Mouse (Mus musculus) kidney, embryonic 15.5 days (tissue): ENCODE data around the gene Pold1. TPM values are rescaled to one million over a fixed set of nuclear protein-coding genes. Genes with fewer than 3 reads are reported as not detected.

Experiments used
- ATAC-seq: fragments of 200-750 bp; cut with Nextera tagmentation; replicated peaks from 2 replicates; pipeline ENCODE4 v1.8.0; 2017; ENCODE audit warnings: moderate TSS enrichment; ENCODE audit not compliant: low FRiP score
- H3K27ac ChIP-seq: fragments of 300-500 bp; sonication (generic); 2 replicates; pipeline ENCODE4 v1.5.1; 2015; ENCODE audit warnings: mild to moderate bottlenecking, inconsistent platforms
- H3K27me3 ChIP-seq: fragments of 300-500 bp; sonication (generic); 2 replicates; pipeline ENCODE4 v1.6.1; 2015; ENCODE audit warnings: inconsistent platforms
- H3K36me3 ChIP-seq: fragments of 300-500 bp; sonication (generic); 2 replicates; pipeline ENCODE4 v1.6.1; 2015; ENCODE audit warnings: inconsistent platforms
- H3K4me1 ChIP-seq: fragments of 300-500 bp; sonication (generic); 2 replicates; pipeline ENCODE4 v1.6.1; 2015; ENCODE audit warnings: inconsistent platforms
- H3K4me2 ChIP-seq: fragments of 300-500 bp; sonication (generic); 2 replicates; pipeline ENCODE4 v1.6.1; 2015; ENCODE audit warnings: moderate library complexity, mild to moderate bottlenecking, inconsistent platforms
- H3K4me3 ChIP-seq: fragments of 300-500 bp; sonication (generic); replicated peaks from 2 replicates; pipeline ENCODE4 v1.5.1; 2015; ENCODE audit warnings: mild to moderate bottlenecking, inconsistent platforms
- H3K9ac ChIP-seq: fragments of 300-500 bp; sonication (generic); 2 replicates; pipeline ENCODE4 v1.6.1; 2015; ENCODE audit warnings: mild to moderate bottlenecking, inconsistent platforms
- H3K9me3 ChIP-seq: fragments of 300-500 bp; sonication (generic); replicated peaks from 2 replicates; pipeline ENCODE4 v1.6.1; 2016; ENCODE audit warnings: inconsistent platforms
- WGBS: fragments of 180-500 bp; shearing (Covaris S2); methylation state at CpG from one replicate; pipeline ENCODE4 v1.1.7; 2015; ENCODE audit warnings: mixed read lengths; 5-methylcytosine and 5-hydroxymethylcytosine counted together
- polyA plus RNA-seq: library from polyadenylated mRNA; unstranded; fragments of >200 nt; fragmentation: Nextera tagmentation; extraction: Ambion mirVana; gene quantifications from 2 replicates; pipeline ENCODE4 v1.2.1, GENCODE M21; 2015

Gene Pold1
- polyA plus RNA-seq, 1 experiment from 2014 or later: 101 TPM

- Histone ChIP-seq H3K9me3 (no peaks in the 10 kb centered on the region), H3K27me3 (peaks cover 22% of the 10 kb centered on the region), H3K36me3 (no peaks in the 10 kb centered on the region), H3K27ac (no peak overlapping the region), H3K9ac (no peak overlapping the region), H3K4me2 (no peak overlapping the region), H3K4me3 (no peak overlapping the region), H3K4me1 (no peaks in the 10 kb centered on the region)
- ATAC-seq: no peak
These were observed 41.2 kb downstream of the Pold1 start for GRCm38 (mm10) chr7:44507491-44507890.

DNA sequence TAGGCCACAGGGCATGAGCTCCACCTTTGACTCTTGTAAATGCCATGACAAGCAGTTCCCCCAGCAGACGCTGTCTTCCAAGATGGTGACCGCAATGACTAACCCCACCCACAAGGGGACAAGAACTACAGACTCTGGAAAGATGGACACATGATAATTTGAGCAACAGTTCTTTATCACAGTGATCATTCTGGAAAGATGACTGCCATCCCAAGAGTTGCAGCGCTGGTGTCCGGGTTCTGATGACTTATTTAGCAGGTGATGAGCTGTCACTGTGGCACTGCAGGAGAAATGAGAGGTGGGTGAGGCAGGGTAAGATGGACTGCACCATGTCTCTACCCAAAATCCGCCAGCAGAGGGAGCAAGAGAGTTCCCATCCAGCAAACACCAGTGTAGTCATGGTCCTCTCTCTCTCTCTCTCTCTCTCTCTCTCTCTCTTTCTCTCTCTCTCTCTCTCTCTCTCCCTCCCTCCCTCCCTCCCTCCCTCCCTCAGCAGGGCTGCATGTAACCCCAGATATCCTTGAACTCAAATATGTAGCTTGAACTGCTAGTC is 47.0 kb downstream of the Pold1 start:
- Histone ChIP-seq H3K27me3 (peaks cover 5% of the 10 kb centered on the region; the same call in 1 of the 2 replicates), H3K4me3 (no peak overlapping the region), H3K27ac (no peak overlapping the region), H3K9ac (no peak overlapping the region), H3K36me3 (no peaks in the 10 kb centered on the region), H3K4me2 (no peak overlapping the region), H3K9me3 (no peaks in the 10 kb centered on the region), H3K4me1 (peaks cover 8% of the 10 kb centered on the region; the same call in 1 of the 2 replicates)
- ATAC-seq: no peak
- WGBS: 36% methylated on average over 5 of the region's 5 CpGs

GRCm38 (mm10) chr7:44500046-44500445 is 48.6 kb downstream of the Pold1 start:
- no peak overlapping the region for H3K27ac ChIP-seq
- ATAC-seq: no peak
- 57% methylated on average over 20 of the region's 20 CpGs for WGBS
- H3K9me3 ChIP-seq: no peaks in the 10 kb centered on the region
- no peak overlapping the region for H3K9ac ChIP-seq
- no peak overlapping the region for H3K4me2 ChIP-seq
- no peak overlapping the region for H3K4me3 ChIP-seq
- peaks cover 17% of the 10 kb centered on the region for H3K4me1 ChIP-seq
- peaks cover 5% of the 10 kb centered on the region; the same call in 1 of the 2 replicates for H3K27me3 ChIP-seq
- H3K36me3 ChIP-seq: no peaks in the 10 kb centered on the region

DNA sequence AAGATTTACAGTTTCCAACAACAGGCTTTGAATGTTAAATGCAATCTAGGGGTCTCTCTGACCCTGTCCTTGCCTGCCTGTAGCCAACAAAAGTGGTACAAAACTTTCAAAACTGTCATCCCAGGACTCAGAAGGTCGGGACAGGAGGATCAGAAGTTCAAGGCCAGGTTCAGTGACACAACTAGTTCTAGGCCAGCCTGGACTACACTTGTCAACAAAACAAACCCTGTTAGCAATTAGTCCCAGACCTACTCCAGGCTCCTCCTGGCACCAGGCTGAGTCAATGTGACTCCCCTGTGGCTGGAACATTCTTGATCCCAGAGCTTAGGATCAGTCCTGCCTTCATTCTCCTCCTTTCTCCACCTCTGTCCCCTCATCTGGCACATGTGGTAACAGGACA is 49.7 kb downstream of the Pold1 start:
- 76% methylated on average over 1 of the region's 1 CpGs for WGBS
- peaks cover 22% of the 10 kb centered on the region for H3K4me1 ChIP-seq
- no peak overlapping the region for H3K4me3 ChIP-seq
- peaks cover 5% of the 10 kb centered on the region; the same call in 1 of the 2 replicates for H3K27me3 ChIP-seq
- H3K27ac ChIP-seq: no peak overlapping the region
- H3K9me3 ChIP-seq: no peaks in the 10 kb centered on the region
- H3K9ac ChIP-seq: no peak overlapping the region
- H3K4me2 ChIP-seq: no peak overlapping the region
- H3K36me3 ChIP-seq: peaks cover 8% of the 10 kb centered on the region
- no peak for ATAC-seq

DNA sequence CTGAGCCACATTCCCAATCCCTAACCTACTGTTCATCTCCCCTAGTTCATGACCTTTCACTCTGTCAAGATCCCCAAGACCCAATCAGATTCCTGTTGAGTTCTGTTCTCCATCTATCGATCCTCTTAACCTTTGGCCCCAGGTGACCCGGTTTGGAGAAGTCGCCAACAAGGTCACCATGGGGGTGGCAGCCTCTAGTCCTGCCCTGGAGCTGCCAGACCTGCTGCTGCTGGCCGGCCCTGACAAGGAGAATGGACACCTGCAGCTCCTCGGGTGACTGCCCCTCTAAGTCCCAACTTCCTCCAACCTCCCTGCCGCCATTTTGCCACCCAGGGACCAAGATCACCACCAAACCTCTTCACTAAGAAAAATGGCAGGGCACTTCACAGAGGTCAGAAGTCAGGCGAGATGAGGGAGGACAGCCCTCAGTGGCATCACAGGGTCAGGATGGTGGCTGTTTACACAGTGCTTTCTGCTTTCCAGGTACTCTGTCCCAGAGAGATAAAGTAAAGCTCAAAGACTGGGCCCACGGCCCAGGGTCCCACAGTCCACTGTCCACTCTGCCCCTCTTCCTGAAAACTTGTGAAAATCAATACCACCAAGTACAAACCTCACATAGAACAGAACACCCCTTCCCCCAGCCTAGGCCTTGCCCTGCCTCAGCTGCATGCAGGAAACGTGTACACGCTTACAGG is 51.1 kb downstream of the Pold1 start:
- H3K27ac ChIP-seq: no peak overlapping the region
- peak overlapping the region; percentile 95 for H3K4me2 ChIP-seq
- peak overlapping the region; percentile 81 for H3K4me3 ChIP-seq
- peaks cover 5% of the 10 kb centered on the region; the same call in 1 of the 2 replicates for H3K27me3 ChIP-seq
- no peak for ATAC-seq
- 85% methylated on average over 10 of the region's 10 CpGs for WGBS
- no peaks in the 10 kb centered on the region for H3K9me3 ChIP-seq
- H3K4me1 ChIP-seq: peaks cover 22% of the 10 kb centered on the region
- H3K9ac ChIP-seq: no peak overlapping the region
- H3K36me3 ChIP-seq: peaks cover 17% of the 10 kb centered on the region

- no peak; the same call in 1 of the 2 replicates for ATAC-seq
- H3K4me1 ChIP-seq: peaks cover 22% of the 10 kb centered on the region
These were observed 51.9 kb downstream of the Pold1 start for GRCm38 (mm10) chr7:44496771-44497109.

GRCm38 (mm10) chr7:44495992-44496770 is 52.5 kb downstream of the Pold1 start, which contains the start of the genes Emc10 and Fam71e1:
Gene Emc10, minus strand, starts transcription at chr7:44496529.
Gene Fam71e1, plus strand, starts transcription at chr7:44496581.
- H3K27ac ChIP-seq: peak within 1 kb of the TSS; percentile 98
- no peaks in the 10 kb centered on the region for H3K9me3 ChIP-seq
- peaks cover 30% of the 10 kb centered on the region for H3K36me3 ChIP-seq
- H3K4me1 ChIP-seq: peaks cover 22% of the 10 kb centered on the region
- H3K27me3 ChIP-seq: peaks cover 5% of the 10 kb centered on the region; the same call in 1 of the 2 replicates
- ATAC-seq: peak; percentile 97
- H3K4me2 ChIP-seq: peak within 1 kb of the TSS; percentile 95
- peak within 1 kb of the TSS; percentile 81 for H3K4me3 ChIP-seq
- WGBS: 1% methylated on average over 58 of the region's 58 CpGs
- H3K9ac ChIP-seq: peak within 1 kb of the TSS; percentile 86

More at GRCm38 (mm10) chr7:44496771-44497109, 51.9 kb downstream of the Pold1 start:
- Histone ChIP-seq H3K27ac (peak overlapping the region; percentile 98), H3K4me2 (peak overlapping the region; percentile 95), H3K9ac (peak overlapping the region; percentile 86), H3K36me3 (peaks cover 25% of the 10 kb centered on the region), H3K27me3 (peaks cover 5% of the 10 kb centered on the region; the same call in 1 of the 2 replicates), H3K4me3 (peak overlapping the region; percentile 81), H3K9me3 (no peaks in the 10 kb centered on the region)
- WGBS: 2% methylated on average over 20 of the region's 26 CpGs

DNA sequence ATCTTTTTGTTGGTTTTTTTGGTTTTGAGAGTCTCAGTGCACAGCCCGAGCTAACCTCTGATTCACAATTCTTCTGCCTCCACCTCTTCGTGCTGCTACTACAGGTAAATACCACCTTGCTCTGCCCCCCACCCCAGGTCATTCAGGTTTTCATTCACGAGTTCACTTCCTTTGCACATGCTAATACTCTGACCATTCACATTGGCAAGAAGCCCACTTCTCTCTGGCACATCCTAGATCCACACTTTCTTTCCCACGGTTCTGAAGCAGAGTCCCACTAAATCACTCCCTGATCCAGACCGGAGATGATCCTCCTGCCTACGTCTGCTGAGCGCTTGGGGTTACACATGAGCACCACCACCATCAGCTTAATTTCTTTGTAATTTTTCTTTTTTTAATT is 53.6 kb downstream of the Pold1 start:
- peak overlapping the region; percentile 86; the same call in 1 of the 2 replicates for H3K9ac ChIP-seq
- peak overlapping the region; percentile 95 for H3K4me2 ChIP-seq
- no peaks in the 10 kb centered on the region; the same call in 1 of the 2 replicates for H3K27me3 ChIP-seq
- peaks cover 22% of the 10 kb centered on the region for H3K4me1 ChIP-seq
- WGBS: 80% methylated on average over 7 of the region's 7 CpGs
- peaks cover 41% of the 10 kb centered on the region for H3K36me3 ChIP-seq
- peak overlapping the region; percentile 81; the same call in 1 of the 2 replicates for H3K4me3 ChIP-seq
- no peak overlapping the region for H3K27ac ChIP-seq
- no peaks in the 10 kb centered on the region for H3K9me3 ChIP-seq
- ATAC-seq: no peak

DNA sequence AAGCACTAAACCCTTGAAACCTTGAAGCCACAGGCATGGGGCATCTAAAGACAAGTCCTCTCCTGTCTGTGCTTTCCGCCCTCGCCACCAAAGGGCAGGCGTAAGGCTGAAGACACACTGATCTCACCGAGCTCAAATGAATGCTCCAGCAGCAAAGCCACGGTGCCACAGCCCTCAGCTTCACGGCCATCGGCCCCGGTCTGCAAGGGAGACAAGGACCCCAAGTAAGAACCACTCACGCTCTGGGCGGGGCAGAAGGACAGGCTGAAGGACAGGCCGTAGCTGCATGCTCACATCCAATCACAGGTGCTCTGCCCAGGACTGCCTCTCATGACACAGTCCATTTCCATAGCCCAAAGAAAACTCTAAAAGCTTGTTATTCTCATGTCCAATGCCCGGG is 54.0 kb downstream of the Pold1 start:
- H3K36me3 ChIP-seq: peaks cover 45% of the 10 kb centered on the region
- no peaks in the 10 kb centered on the region for H3K27me3 ChIP-seq
- no peak overlapping the region for H3K4me3 ChIP-seq
- ATAC-seq: no peak
- H3K9ac ChIP-seq: no peak overlapping the region
- H3K4me2 ChIP-seq: peak overlapping the region; percentile 95; the same call in 1 of the 2 replicates
- WGBS: 93% methylated on average over 12 of the region's 12 CpGs
- H3K9me3 ChIP-seq: no peaks in the 10 kb centered on the region
- no peak overlapping the region for H3K27ac ChIP-seq
- H3K4me1 ChIP-seq: peaks cover 22% of the 10 kb centered on the region

DNA sequence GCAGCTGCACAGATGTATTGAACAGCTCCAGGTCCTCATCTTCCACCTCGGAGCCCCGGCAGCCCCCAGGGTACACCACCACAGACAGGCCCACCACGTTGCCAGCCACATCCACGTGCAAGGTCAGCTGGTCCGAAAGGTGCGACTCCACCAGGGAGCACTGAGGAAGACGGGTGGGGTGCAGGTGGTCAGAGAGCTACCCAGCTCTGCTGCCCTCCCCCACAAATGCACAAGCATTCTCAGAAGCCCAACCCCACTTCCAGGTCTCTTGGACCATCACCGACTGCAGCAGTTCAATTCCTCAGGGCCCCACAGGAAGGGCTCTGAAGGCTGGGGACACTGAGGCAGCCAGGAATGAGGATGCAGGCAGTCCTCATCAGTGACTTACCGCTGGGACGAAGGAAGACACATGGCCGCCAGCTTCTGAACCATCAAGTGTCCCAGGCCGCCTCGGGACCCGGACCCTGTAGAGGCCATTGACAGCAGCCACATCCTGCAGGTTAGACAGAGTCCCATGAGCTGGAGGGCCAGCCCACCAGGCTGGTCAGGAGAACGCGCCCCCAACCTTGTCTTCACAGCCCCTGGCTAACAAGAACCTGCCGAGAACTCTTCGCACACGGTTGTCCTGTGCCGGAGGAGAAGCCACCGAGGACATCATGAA is 56.4 kb downstream of the Pold1 start:
- Histone ChIP-seq H3K4me2 (no peak overlapping the region), H3K9me3 (no peaks in the 10 kb centered on the region), H3K27me3 (no peaks in the 10 kb centered on the region), H3K9ac (no peak overlapping the region), H3K27ac (no peak overlapping the region), H3K4me1 (peaks cover 20% of the 10 kb centered on the region), H3K36me3 (peaks cover 55% of the 10 kb centered on the region), H3K4me3 (no peak overlapping the region)
- no peak for ATAC-seq
- WGBS: 92% methylated on average over 21 of the region's 21 CpGs

DNA sequence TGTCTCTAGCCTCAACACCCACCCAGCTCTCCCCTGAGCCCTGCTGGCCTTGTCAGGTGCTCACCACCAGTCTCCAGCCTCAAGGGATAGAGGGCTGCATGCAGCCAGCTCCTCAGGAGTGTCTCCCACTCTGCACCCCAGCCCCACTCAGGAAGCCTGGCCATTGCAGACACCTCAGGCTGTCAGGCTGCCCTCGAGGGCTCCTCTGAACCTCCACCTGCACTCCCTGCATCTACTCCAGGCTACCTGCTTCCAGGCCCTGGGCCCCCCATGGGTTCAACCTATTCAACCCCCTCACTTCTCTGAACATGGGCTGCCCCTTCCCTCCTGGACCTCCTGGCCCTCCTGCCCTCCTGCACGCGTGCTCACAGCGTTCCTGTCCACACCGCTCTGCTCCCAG is 57.3 kb downstream of the Pold1 start:
- 96% methylated on average over 5 of the region's 5 CpGs for WGBS
- Histone ChIP-seq H3K27ac (no peak overlapping the region), H3K9me3 (no peaks in the 10 kb centered on the region), H3K27me3 (no peaks in the 10 kb centered on the region), H3K4me3 (no peak overlapping the region), H3K4me1 (peaks cover 14% of the 10 kb centered on the region), H3K4me2 (no peak overlapping the region), H3K36me3 (peaks cover 55% of the 10 kb centered on the region), H3K9ac (no peak overlapping the region)
- ATAC-seq: no peak
